Mouse (Mus musculus) lung, embryonic 14.5 days (tissue): ENCODE data around the gene Bend3. TPM values are rescaled to one million over a fixed set of nuclear protein-coding genes. Genes with fewer than 3 reads are reported as not detected.

Source experiments
- ATAC-seq: fragments of 200-750 bp; cut with Nextera tagmentation; 2 replicates; pipeline ENCODE4 v1.8.0; 2017; ENCODE audit warnings: mild to moderate bottlenecking, moderate TSS enrichment, moderate library complexity; ENCODE audit not compliant: insufficient read depth
- DNase-seq: peaks from one replicate; pipeline ENCODE4 v3.0.0-alpha.2; 2015
- H3K27ac ChIP-seq: fragments of 300-500 bp; sonication (generic); 2 replicates; pipeline ENCODE4 v1.5.1; 2014; ENCODE audit warnings: low read depth, mild to moderate bottlenecking, moderate library complexity
- H3K27me3 ChIP-seq: fragments of 300-500 bp; sonication (generic); 2 replicates; pipeline ENCODE4 v1.6.1; 2014; ENCODE audit warnings: low read length, control low read depth; ENCODE audit not compliant: insufficient read depth
- H3K36me3 ChIP-seq: fragments of 300-500 bp; sonication (generic); 2 replicates; pipeline ENCODE4 v1.6.1; 2014; ENCODE audit warnings: control low read depth; ENCODE audit not compliant: insufficient read depth
- H3K4me1 ChIP-seq: fragments of 300-500 bp; sonication (generic); 2 replicates; pipeline ENCODE4 v1.6.1; 2014; ENCODE audit warnings: antibody characterized with exemption, control low read depth; ENCODE audit not compliant: insufficient read depth
- H3K4me2 ChIP-seq: fragments of 300-500 bp; sonication (generic); 2 replicates; pipeline ENCODE4 v1.6.1; 2014; ENCODE audit warnings: mild to moderate bottlenecking
- H3K4me3 ChIP-seq: fragments of 300-500 bp; sonication (generic); 2 replicates; pipeline ENCODE4 v1.5.1; 2014; ENCODE audit warnings: low read depth, low read length
- H3K9ac ChIP-seq: fragments of 300-500 bp; sonication (generic); 2 replicates; pipeline ENCODE4 v1.6.1; 2014
- H3K9me3 ChIP-seq: fragments of 300-500 bp; sonication (generic); 2 replicates; pipeline ENCODE4 v1.6.1; 2016; ENCODE audit warnings: low read depth, low read length, control low read depth
- CTCF ChIP-seq: IDR thresholded peaks from 2 replicates; pipeline ENCODE4 v1.5.1; 2016; ENCODE audit warnings: antibody characterized with exemption, low read depth
- WGBS: fragments of 180-500 bp; shearing (Covaris S2); extraction: QIAGEN DNeasy Blood & Tissue Kit; methylation state at CpG from one replicate; pipeline ENCODE4 v1.1.7; 2014; 5-methylcytosine and 5-hydroxymethylcytosine counted together
- polyA plus RNA-seq: library from polyadenylated mRNA; unstranded; fragments of >200 nt; fragmentation: Nextera tagmentation; extraction: Ambion mirVana; gene quantifications from 2 replicates; pipeline ENCODE4 v1.2.1, GENCODE M21; 2014

Gene Bend3
- polyA plus RNA-seq, 1 experiment from 2014 or later = 8.4 TPM

- no peak for TF ChIP-seq CTCF
- Histone ChIP-seq H3K27ac (no peak overlapping the region), H3K4me1 (no peaks in the 10 kb centered on the region), H3K9me3 (no peaks in the 10 kb centered on the region), H3K27me3 (no peaks in the 10 kb centered on the region), H3K36me3 (no peaks in the 10 kb centered on the region), H3K9ac (no peak overlapping the region), H3K4me3 (no peak overlapping the region), H3K4me2 (no peak overlapping the region)
- 33% methylated on average over 3 of the region's 3 CpGs for WGBS
- no peak for DNase-seq
- ATAC-seq = no peak
Observed at GRCm38 (mm10) chr10:43550923-43551322, 72.3 kb downstream of the Bend3 start.

DNA sequence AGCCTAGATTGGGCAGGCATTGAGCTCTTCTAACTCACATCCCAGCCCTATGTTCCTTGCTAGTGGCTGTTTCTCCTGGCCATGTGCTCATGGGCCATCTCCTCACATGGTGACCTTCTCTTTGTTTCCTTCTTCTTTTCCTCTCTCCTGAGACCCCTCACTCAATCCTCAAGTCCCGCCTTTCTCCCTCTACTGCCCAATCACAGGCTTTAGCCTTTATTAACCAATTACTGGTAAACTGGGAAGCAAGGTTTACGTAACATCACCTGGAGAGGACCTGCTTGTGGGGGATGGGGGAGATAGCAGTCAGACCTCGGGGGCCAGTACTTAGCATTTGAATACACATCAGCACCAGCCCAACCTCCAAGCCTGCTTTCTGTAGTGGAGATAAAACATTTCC is 72.8 kb downstream of the Bend3 start:
- DNase-seq = no peak
- 26% methylated on average over 3 of the region's 3 CpGs for WGBS
- Histone ChIP-seq H3K9ac (no peak overlapping the region), H3K36me3 (no peaks in the 10 kb centered on the region), H3K9me3 (no peaks in the 10 kb centered on the region), H3K4me2 (no peak overlapping the region), H3K27me3 (no peaks in the 10 kb centered on the region), H3K4me1 (no peaks in the 10 kb centered on the region), H3K27ac (no peak overlapping the region), H3K4me3 (no peak overlapping the region)
- TF ChIP-seq CTCF = no peak
- ATAC-seq = no peak

GRCm38 (mm10) chr10:43557630-43558165 is 79.1 kb downstream of the Bend3 start:
- no peak overlapping the region for H3K4me3 ChIP-seq
- no peak overlapping the region for H3K9ac ChIP-seq
- no peak for TF ChIP-seq CTCF
- no peaks in the 10 kb centered on the region for H3K4me1 ChIP-seq
- no peaks in the 10 kb centered on the region for H3K27me3 ChIP-seq
- ATAC-seq (no peak), DNase-seq (no peak)
- no peak overlapping the region for H3K27ac ChIP-seq
- WGBS = 83% methylated on average over 5 of the region's 5 CpGs
- H3K9me3 ChIP-seq = no peaks in the 10 kb centered on the region
- H3K4me2 ChIP-seq = no peak overlapping the region
- no peaks in the 10 kb centered on the region for H3K36me3 ChIP-seq

DNA sequence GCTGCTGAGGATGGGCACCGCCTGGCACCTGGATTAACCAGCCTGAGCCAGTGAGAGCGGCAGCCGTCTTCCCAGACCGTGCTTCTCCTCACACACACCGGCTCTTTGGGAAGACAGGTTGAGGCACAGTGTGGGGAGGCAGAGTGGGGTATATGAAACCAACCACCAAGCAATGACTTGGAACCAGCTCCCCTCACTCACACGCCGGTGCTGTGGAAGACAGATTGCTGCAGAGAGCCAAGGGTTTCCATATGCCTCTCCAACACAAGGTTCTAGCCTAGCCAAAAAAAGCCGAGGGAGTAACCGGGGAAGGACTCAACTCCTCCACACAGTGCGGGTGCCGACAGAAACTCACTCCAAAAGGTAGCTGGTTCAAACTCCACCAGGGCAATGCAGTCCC is 80.7 kb downstream of the Bend3 start:
- H3K36me3 ChIP-seq = no peaks in the 10 kb centered on the region
- H3K4me3 ChIP-seq = no peak overlapping the region
- no peaks in the 10 kb centered on the region for H3K9me3 ChIP-seq
- H3K27me3 ChIP-seq = no peaks in the 10 kb centered on the region
- no peak for DNase-seq
- H3K4me2 ChIP-seq = no peak overlapping the region
- WGBS = 65% methylated on average over 11 of the region's 11 CpGs
- ATAC-seq = no peak
- no peak for TF ChIP-seq CTCF
- no peak overlapping the region for H3K27ac ChIP-seq
- no peaks in the 10 kb centered on the region for H3K4me1 ChIP-seq
- H3K9ac ChIP-seq = no peak overlapping the region

- no peak overlapping the region for H3K4me2 ChIP-seq
- no peak overlapping the region for H3K4me3 ChIP-seq
- H3K4me1 ChIP-seq = no peaks in the 10 kb centered on the region
- H3K9me3 ChIP-seq = no peaks in the 10 kb centered on the region
- no peak overlapping the region for H3K9ac ChIP-seq
- H3K27me3 ChIP-seq = no peaks in the 10 kb centered on the region
- H3K36me3 ChIP-seq = no peaks in the 10 kb centered on the region
- H3K27ac ChIP-seq = no peak overlapping the region
- no peak for DNase-seq
- peak; percentile 16; the same call in 1 of the 2 replicates for TF ChIP-seq CTCF
- 34% methylated on average over 2 of the region's 2 CpGs for WGBS
- ATAC-seq = no peak
Observed at GRCm38 (mm10) chr10:43560765-43561164, 82.1 kb downstream of the Bend3 start.

GRCm38 (mm10) chr10:43561311-43561710 is 82.7 kb downstream of the Bend3 start:
- no peak for DNase-seq

More at GRCm38 (mm10) chr10:43561311-43561710, 82.7 kb downstream of the Bend3 start:
- H3K9me3 ChIP-seq = no peaks in the 10 kb centered on the region
- no peak overlapping the region for H3K4me2 ChIP-seq
- no peaks in the 10 kb centered on the region for H3K4me1 ChIP-seq
- H3K27me3 ChIP-seq = no peaks in the 10 kb centered on the region
- TF ChIP-seq CTCF = 0 out of 2 replicates have a peak, but pooled peaks have one; percentile 2
- no peaks in the 10 kb centered on the region for H3K36me3 ChIP-seq
- 91% methylated on average over 2 of the region's 2 CpGs for WGBS
- no peak overlapping the region for H3K4me3 ChIP-seq
- H3K27ac ChIP-seq = no peak overlapping the region
- no peak for ATAC-seq
- H3K9ac ChIP-seq = no peak overlapping the region

Other genes with a start within 250 kb of the Bend3 start
- gene Gm9803, start 45.3 kb downstream of the Bend3 start, polyA plus RNA-seq = 10.5 and 19.0 TPM in 2 replicates
- gene 1700021F05Rik, start 62.2 kb downstream of the Bend3 start, polyA plus RNA-seq = 53.6 and 53.8 TPM in 2 replicates
- 262 and 275 TPM in 2 replicates for gene Cd24a, start 99.5 kb downstream of the Bend3 start, polyA plus RNA-seq